Mouse (Mus musculus): ENCODE results near the gene Hs3st5. TPM values are rescaled to one million over a fixed set of nuclear protein-coding genes. Genes with fewer than 3 reads are reported as not detected.

Gene Hs3st5
- polyA plus RNA-seq, 1 experiment from 2014 or later, result 0.17 TPM

DNA sequence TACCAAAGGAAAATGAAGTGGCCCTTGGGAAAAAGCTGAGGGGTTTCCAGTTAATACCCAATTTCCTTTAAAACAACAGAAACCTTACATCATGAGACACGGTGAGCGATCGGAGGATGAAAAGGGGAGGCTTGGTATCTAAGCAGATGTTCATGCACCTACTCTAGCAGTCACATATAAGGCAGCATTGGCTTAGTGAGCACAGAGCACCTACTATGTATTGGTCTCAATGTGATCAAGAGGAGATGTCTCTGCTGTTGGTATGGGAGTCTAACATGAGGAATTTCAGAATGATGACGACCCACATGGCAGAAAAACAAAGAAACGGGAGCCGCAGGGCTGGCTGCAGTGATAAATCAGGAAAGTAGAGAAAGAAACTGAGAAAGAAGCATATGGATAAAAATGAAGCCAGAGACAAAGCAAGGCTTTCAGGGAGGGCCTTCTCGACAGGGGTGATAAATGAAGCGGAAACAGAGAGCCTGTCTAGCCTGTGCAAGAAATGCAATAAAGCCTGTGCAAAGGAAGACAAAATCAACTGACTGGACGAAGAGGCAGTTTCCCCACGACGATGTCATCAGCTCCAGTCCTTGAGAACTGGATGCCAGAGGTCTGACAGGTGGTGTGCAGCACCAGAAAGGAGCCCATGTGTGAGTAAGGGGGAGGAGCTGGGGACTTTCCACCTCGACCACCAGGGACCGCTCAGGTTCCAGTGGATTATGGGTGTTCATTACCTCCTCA is 222.9 kb downstream of the Hs3st5 start:
- H3K27me3 ChIP-seq, result no peaks in the 10 kb centered on the region
- POLR2A ChIA-PET, result interaction anchor here (0.5 kb wide), 1 partner anchor 1104 kb away, joined by 3 read pairs; no protein-coding TSS in a partner anchor
- CTCF ChIA-PET, result no interaction called here
- DNase-seq (ENCODE audit: low read depth, low spot score) (no peak), ATAC-seq (no peak)
- in situ Hi-C loops (cut with MboI; ENCODE audit: low pct_unique_long_range_greater_than_20kb), result no loop called here
- no peak for TF ChIP-seq CTCF (IDR thresholded peaks at IDR 0.05)

GRCm38 (mm10) chr10:36739375-36739774 is 232.8 kb downstream of the Hs3st5 start:
- in situ Hi-C loops (cut with MboI; ENCODE audit: low pct_unique_long_range_greater_than_20kb), result no loop called here
- POLR2A ChIA-PET, result no interaction called here
- no peak for TF ChIP-seq CTCF (IDR thresholded peaks at IDR 0.05)
- H3K27me3 ChIP-seq, result peaks cover 3% of the 10 kb centered on the region
- DNase-seq (ENCODE audit: low read depth, low spot score) (no peak), ATAC-seq (no peak)
- CTCF ChIA-PET, result no interaction called here

DNA sequence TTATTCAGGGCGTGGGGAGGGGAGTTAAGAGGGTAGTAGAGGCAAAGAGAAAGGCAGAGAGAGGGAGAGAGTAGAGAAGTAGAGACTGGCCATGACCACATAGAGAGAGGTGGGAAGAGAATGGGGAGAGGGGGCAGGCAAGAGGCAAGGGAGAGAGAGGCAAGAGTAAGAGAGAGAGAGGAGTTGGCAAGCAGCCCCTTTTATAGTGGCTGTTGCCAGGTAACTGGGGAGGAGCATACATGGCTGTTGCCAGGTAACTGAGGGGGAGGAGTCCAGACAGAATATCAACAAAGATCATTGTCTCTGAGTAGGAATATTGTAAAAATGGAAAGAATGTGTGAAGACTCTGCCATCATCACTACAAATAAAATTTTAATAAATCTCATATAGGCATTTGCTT is 243.4 kb downstream of the Hs3st5 start:
- CTCF ChIA-PET, result no interaction called here
- ATAC-seq (no peak), DNase-seq (ENCODE audit: low read depth, low spot score) (no peak)
- H3K27me3 ChIP-seq, result peaks cover 20% of the 10 kb centered on the region
- POLR2A ChIA-PET, result no interaction called here
- in situ Hi-C loops (cut with MboI; ENCODE audit: low pct_unique_long_range_greater_than_20kb), result no loop called here
- TF ChIP-seq CTCF (IDR thresholded peaks at IDR 0.05), result no peak

DNA sequence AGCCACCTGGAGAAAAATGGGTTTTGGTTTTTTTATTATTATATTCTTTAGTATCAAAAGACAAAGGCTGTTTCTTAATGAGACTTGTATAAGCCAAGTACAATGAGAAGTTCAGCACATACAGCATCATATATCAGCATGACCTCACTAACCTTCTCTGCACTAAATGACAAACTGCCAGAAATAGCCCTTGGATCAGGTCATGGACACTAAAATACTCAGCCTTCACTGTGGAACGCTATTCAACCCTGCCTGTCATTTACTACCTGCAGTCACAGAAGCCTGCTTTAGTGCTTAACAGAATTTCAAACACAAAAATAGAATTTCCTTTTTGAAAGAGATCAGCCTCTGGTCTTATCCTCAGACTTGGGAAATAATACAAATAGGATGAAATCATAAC is 247.9 kb downstream of the Hs3st5 start:
- in situ Hi-C loops (cut with MboI; ENCODE audit: low pct_unique_long_range_greater_than_20kb), result no loop called here
- POLR2A ChIA-PET, result no interaction called here

GRCm38 (mm10) chr10:36773595-36773994 is 267.0 kb downstream of the Hs3st5 start:
- TF ChIP-seq CTCF (IDR thresholded peaks at IDR 0.05), result no peak
- in situ Hi-C loops (cut with MboI; ENCODE audit: low pct_unique_long_range_greater_than_20kb), result no loop called here
- ATAC-seq, result no peak
- ChIA-PET CTCF (no interaction called here), POLR2A (no interaction called here)
- no peak for DNase-seq (ENCODE audit: low read depth, low spot score)
- H3K27me3 ChIP-seq, result peaks cover 3% of the 10 kb centered on the region

More for the DNA sequence above, 247.9 kb downstream of the Hs3st5 start:
- ATAC-seq (no peak), DNase-seq (ENCODE audit: low read depth, low spot score) (no peak)
- TF ChIP-seq CTCF (IDR thresholded peaks at IDR 0.05), result no peak
- CTCF ChIA-PET, result no interaction called here
- peaks cover 13% of the 10 kb centered on the region for H3K27me3 ChIP-seq

DNA sequence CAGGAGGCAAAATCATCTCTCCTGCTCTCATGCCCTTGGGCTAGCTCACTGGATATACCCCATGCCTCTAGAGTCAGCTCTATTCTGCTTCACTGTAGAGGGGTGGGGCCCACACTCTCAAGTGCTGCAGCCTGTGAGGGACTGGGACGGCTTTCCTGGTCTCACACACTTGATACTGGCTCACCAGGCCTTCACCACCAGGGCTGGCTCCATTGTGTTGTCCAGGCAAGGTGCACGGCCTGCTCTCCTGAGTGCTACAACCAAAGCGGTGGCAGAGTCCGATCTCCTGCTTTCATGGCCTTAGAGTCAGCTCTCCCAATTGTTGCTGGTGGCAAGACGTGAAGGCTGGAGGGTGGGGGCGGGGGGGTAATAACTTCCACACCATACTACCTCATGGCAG is 268.3 kb downstream of the Hs3st5 start:
- CTCF ChIA-PET, result no interaction called here
- in situ Hi-C loops (cut with MboI; ENCODE audit: low pct_unique_long_range_greater_than_20kb), result no loop called here
- no peak for TF ChIP-seq CTCF (IDR thresholded peaks at IDR 0.05)
- ATAC-seq, result no peak
- DNase-seq (ENCODE audit: low read depth, low spot score), result no peak
- POLR2A ChIA-PET, result no interaction called here
- H3K27me3 ChIP-seq, result no peaks in the 10 kb centered on the region

DNA sequence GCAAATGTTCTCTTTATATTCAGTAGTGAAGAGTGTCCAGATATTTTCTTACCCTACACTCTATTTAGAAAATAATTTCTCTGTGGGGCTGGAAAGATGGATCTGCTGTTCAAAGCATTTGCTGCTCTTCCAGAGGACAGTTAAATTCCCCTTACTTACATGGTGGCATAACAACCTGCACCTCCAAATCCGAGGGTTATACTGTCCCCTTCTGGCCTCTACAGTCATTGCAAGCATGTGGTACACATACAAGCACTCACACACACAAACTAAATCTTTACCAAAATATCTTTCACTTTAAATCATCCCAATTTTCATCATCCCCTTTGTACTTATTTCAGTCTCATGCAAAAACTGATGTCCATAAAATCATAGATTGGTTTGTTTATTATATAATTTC is 275.0 kb downstream of the Hs3st5 start:
- POLR2A ChIA-PET, result no interaction called here
- TF ChIP-seq CTCF (IDR thresholded peaks at IDR 0.05), result no peak
- H3K27me3 ChIP-seq, result no peaks in the 10 kb centered on the region
- CTCF ChIA-PET, result no interaction called here
- ATAC-seq (no peak), DNase-seq (ENCODE audit: low read depth, low spot score) (no peak)
- in situ Hi-C loops (cut with MboI; ENCODE audit: low pct_unique_long_range_greater_than_20kb), result no loop called here

DNA sequence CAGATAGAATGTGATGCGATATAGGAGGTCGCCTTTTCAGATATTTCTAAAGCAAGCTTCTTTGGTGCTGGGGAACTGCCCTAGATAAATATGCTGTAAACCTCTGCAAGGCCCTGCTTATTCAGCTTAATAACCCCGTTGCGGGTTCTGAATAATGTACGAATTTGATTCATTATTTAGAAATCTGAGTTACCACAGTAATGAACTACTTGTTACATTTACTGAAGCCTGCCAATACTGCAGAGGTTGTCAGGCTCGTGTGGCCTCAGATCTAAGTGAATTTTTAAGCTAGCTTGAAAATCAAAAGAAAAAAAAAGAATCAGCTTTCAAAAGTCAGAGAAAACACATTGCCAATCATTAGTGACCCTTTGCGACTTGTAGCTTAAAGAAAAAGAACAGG is 280.4 kb downstream of the Hs3st5 start:
- no peak for TF ChIP-seq CTCF (IDR thresholded peaks at IDR 0.05)
- ChIA-PET POLR2A (no interaction called here), CTCF (no interaction called here)
- in situ Hi-C loops (cut with MboI; ENCODE audit: low pct_unique_long_range_greater_than_20kb), result no loop called here
- H3K27me3 ChIP-seq, result peaks cover 3% of the 10 kb centered on the region
- DNase-seq (ENCODE audit: low read depth, low spot score) (no peak), ATAC-seq (no peak)

DNA sequence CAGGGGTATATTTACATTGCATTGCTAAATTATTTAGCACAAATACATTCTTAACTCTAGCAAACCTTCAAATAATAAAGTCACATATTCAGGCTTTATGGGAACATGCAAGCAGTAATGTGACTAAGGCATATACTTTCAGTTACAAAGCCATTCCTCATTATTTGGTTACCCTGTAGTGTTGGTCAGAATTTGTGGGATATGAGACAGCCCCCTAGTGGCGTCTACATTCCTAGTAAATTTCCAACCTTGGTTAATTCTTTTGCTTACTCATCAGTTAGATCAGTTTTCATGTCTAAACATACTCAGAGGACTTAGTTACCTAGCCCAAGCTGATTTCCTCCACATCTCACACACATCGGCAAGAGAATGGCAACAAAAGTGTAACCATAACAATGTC is 285.2 kb downstream of the Hs3st5 start:
- peaks cover 3% of the 10 kb centered on the region for H3K27me3 ChIP-seq
- peak; percentile 19 for DNase-seq (ENCODE audit: low read depth, low spot score)
- peak; percentile 46 for TF ChIP-seq CTCF (IDR thresholded peaks at IDR 0.05)
- in situ Hi-C loops (cut with MboI; ENCODE audit: low pct_unique_long_range_greater_than_20kb), result no loop called here
- ChIA-PET CTCF (no interaction called here), POLR2A (no interaction called here)
- peak; percentile 76 for ATAC-seq

- in situ Hi-C loops (cut with MboI; ENCODE audit: low pct_unique_long_range_greater_than_20kb), result no loop called here
- CTCF ChIA-PET, result no interaction called here
- POLR2A ChIA-PET, result no interaction called here
- H3K27me3 ChIP-seq, result no peaks in the 10 kb centered on the region
- DNase-seq (ENCODE audit: low read depth, low spot score) (no peak), ATAC-seq (no peak)
- TF ChIP-seq CTCF (IDR thresholded peaks at IDR 0.05), result no peak
These were observed 288.7 kb downstream of the Hs3st5 start for GRCm38 (mm10) chr10:36795311-36795710.

DNA sequence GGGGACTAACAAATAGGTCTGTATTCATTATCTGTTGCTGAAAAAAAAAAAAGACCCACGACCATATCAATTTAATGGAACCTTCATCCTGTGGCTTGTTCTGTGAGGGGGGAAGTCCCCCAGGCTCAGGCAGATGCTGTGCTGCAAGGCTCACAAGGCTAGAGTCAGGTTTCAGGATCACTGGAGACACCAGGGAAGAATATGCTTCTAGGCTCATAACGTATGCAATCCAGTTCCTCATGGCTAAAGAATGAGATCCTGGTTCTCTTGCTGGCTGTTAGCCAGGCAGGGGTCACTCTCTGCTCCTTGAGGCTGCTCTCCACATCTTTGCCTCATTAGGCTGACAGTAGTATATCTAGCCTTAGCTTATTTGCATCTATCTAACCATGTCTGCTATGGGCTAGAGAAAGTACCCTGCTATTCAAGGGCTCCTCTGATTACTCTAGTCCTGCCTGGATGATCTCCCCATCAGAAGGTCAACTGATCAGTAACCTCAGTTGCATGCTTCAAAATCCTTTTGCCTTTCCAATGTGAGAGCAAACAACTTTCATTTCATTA is 294.4 kb downstream of the Hs3st5 start:
- no peak for ATAC-seq
- TF ChIP-seq CTCF (IDR thresholded peaks at IDR 0.05), result no peak
- in situ Hi-C loops (cut with MboI; ENCODE audit: low pct_unique_long_range_greater_than_20kb), result no loop called here
- POLR2A ChIA-PET, result no interaction called here
- H3K27me3 ChIP-seq, result no peaks in the 10 kb centered on the region
- DNase-seq (ENCODE audit: low read depth, low spot score), result no peak
- CTCF ChIA-PET, result no interaction called here

GRCm38 (mm10) chr10:36803705-36804104 is 297.1 kb downstream of the Hs3st5 start:
- in situ Hi-C loops (cut with MboI; ENCODE audit: low pct_unique_long_range_greater_than_20kb), result no loop called here
- no peak for TF ChIP-seq CTCF (IDR thresholded peaks at IDR 0.05)
- ATAC-seq (no peak), DNase-seq (ENCODE audit: low read depth, low spot score) (no peak)
- POLR2A ChIA-PET, result no interaction called here
- CTCF ChIA-PET, result no interaction called here
- H3K27me3 ChIP-seq, result no peaks in the 10 kb centered on the region
